Mouse (Mus musculus): ENCODE data around the gene Stk40.
A peak's percentile ranks its signal among the peaks of the same experiment; 100 is the strongest.

The Stk40 gene

DNA sequence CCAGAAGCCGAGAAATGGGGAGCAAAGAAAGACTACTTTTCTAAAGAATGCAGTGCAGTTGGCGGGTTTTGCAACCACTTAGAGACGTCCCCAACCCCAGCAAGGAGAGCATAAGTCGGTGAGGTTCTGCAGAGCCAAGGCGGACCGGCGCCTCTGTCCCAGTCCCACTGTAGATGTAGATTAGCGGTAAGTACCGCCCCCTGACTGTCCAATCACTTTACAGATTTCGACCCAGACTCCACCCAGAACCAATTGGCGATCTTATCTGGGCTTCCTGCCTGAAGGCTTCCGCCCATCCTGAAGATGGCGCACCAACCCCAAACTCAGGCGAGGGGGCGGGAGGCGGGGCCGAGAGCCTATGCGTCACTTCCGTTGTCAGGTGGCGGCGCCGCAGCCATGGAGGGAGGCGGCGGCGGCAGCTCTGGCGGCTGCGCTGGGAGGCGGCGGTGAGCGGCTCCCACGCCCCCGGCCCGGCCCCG lies at the start of gene Stk40:
TSS of gene Stk40 (plus strand) at position 368 of the 479 bp plus-strand sequence.
- DNase-seq (ENCODE audit: low read depth): peak; percentile 99

DNA sequence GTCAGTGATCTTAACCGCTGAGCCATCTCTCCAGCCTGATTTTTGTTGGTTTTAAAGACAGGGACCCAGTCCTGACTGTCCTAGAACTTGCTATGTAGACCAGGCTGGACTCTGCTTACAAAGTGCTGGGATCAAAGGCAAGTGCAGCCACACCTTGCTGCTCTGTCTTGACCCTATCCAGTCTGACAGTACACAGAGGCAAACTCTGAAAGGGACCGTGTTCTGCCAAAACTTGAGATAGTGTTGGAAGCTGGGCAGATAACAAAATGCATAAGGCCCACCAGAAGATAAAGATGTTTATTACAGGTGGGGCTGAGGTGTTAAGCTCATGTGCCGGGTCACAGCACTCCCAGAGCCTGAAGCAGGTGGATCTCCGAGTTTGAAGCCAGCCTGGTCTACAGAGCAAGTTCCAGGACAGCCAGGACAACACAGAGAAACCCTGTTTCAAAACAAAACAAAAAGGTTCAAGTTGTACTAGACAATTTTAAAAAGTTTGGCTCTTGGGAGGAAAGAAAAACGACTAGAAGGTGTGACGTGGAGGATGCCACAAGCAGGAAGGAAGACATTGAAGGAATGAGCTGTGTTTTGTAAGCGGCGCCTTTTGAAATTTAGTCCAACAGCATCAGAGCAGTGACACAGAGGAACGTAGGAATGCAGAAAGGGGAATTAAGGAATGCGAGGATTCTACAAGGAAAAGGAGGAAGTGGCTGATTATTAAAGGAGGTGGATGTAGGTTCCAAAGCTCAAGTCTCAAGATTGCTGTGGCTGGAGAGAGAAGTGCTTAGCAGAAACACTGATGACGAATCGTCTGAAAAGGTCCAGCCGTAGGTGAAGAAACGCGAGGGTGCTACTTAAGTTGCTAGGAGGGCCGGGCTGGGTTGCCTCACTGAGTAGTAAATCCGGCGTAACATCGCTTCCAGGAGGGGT lies 46.3 kb upstream of the Stk40 start:
- DNase-seq (ENCODE audit: low read depth): peak; percentile 66

DNA sequence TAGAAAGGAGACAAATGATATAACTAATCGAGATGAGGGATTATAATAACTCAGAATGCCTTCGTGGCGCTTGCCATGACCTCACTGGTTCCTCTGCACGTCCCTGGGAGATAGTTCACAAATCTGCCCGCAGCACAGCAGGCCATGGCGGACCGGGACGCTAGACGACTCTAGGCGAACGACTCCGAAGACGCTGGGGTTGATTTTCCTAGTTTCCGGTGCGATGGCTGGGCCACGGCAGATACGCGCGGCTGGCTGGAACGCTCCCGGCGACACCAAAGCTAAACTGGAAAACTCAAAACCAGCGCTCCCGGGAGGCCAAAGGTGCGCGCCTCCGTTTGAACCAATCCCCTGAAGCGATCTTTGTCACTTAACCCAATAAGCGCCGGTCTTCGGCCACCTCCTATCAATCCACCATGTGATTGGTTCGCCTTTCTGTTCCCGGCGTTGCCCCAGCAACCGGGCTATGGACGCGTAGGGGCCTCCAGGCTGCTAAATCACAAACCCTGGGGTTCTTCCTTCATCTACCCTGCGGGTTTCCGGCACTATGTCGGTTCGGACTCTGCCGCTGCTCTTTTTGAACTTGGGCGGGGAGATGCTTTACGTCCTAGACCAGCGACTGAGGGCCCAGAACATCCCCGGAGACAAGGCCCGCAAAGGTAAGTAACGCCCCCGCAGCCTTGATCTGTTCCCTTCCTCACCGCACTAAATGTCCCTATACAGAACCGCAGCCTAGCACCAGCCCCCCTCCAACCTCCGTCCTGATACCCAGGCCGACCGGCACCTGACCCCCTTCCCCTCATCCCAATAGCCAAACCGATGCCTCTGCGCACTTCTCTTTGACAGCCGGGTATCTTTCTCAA lies 45.4 kb upstream of the Stk40 start, which contains the start of gene Oscp1:
TSS of gene Oscp1 (plus strand) at position 432 of the 863 bp plus-strand sequence.
- DNase-seq (ENCODE audit: low read depth): peak; percentile 94

DNA sequence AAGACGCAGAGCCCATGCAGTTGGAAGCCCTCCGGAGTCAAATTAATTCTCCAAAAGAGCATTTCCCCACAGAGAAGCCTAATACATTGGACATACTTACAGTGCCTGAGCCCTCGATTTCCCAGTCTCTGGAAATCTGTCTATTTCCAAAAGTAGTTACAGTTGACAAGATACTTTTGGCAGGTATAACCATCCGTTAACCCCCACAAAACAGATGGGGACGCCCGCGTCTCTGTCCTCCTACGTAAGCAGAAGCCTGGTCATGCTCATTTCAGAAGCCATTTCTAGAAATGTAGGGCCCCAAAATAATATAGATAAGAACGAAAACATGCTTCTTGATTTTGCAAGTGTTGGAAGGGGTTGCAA lies 44.8 kb upstream of the Stk40 start:
- DNase-seq (ENCODE audit: low read depth): no peak

DNA sequence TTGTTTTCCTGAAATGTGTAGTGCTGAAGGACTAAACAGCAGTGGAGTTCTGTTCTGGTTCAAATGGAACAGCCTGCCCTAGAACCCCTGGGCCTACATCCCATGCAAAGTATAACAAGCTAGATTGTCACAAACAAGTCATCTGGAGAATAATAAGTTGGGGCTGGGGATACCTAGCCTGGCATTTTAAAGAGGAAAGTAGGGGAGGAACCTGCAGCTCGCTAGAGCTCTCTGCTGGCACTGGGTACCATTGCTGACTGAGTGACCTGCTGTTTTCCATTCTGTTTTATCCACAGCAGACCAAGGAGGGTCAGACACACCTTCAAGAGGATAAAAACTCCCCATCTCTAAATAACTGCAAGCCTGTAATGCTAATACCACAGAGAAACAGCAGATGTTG lies 40.9 kb upstream of the Stk40 start:
- peak; percentile 54 for DNase-seq (ENCODE audit: low read depth)

DNA sequence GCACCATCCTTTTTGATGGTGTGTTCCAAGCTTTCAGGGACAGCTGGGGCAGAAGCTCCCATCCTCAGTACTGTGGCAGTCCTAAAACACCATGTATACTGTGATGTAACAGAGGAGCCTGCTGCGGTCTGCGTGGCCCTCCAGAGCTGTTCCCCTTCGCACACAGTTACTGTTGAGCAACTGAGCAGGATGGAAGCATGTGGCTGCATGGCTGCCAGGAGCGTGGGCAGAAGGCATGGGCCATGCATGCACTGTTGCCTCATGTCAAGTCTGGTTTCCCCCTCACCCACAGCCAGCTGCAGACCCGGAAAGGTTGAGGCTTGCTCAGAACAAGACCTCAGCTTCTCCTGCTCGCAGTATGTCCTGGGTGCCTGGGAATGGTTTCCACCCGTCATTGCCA lies 38.5 kb upstream of the Stk40 start:
- peak; percentile 45 for DNase-seq (ENCODE audit: low read depth)

DNA sequence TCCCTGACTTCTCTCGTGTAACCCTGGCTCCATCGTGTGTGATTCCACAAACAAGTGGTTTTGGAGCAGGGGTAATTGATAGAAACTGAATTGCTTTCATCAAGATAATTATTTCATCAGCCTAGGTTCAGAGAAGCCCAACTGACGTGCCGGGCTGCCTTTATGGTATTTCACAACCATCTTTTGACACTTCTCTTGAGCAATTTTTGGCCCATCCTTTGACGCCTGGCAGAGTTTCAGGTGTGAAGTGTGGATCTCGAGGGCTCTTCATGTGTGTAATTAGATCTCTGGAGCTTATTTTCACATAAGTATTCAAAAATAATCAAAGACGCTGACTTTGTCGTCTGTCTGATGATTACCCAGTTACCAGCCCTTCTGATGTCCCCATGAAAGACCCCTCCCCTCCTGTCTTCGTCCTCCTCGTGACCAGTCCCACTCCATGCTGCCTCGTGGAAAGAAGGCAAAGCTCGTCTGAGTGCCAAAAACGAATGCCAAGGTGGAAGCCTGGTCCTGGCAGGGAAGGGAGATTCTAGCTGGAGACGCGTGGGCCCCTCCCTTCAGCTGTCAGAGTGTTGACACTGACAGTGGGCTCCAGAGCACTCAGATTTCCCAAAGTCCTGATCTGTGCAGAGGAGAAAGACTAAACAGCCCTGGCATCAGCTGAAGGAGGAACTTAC lies 36.2 kb upstream of the Stk40 start:
- DNase-seq (ENCODE audit: low read depth): peak; percentile 59

DNA sequence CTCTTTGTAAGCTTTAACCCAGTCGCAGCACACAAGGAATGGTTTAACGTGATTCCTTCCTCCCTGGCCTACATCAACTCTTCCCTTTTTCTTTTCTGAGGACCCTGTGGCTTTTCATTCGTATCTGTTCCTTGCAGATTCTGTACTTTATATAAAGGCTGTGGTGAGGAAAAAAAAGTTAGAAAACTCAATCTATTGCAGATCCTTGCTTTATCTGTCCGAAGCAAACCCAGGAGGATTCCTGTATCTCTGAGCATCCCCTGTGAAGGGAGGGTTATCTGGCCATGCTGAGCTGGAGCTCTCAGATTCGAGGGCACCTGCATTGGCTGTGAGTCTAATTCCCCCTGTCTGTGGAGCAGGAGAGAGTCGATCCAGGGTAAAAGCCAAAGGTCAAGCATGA lies 34.9 kb upstream of the Stk40 start:
- no peak for DNase-seq (ENCODE audit: low read depth)

DNA sequence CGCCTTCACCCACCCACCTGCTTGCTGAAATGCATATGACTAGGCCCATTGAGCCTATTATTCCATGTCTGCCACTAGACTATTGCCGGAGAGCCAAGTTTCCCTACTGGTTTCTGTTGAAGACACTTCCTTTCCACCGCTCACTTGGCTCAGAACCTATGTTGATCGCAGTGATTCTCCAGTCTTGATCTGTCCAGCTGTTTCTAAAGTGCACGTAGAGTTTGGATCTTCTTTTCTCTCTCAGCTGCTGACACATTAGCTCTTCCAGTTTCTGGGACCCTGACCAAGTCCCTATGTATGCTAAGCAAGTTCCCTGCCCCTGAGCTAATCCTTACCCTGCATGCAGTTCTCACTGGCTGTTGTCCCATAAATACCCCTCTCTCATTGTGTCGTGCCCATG lies 25.9 kb upstream of the Stk40 start:
- no peak for DNase-seq (ENCODE audit: low read depth)

DNA sequence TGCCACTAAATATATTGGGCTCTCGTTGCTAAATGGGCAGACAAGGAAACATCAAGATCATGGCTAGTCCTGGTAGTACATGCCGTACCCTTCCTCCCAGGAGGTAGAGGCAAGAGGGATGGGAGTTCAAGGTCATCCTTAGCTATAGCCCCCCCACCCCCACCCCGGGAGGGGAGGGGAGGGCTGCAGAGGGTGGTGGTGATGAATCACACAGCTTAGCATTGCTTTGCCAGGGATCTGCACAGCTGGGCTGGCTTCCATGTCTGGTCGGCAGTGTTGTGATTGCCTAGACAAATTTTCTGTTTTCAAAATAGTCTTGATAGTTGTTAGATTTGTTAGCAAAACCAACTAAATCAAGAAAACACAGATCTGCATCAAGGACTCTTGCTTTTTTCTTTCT lies 24.5 kb upstream of the Stk40 start:
- DNase-seq (ENCODE audit: low read depth): no peak

DNA sequence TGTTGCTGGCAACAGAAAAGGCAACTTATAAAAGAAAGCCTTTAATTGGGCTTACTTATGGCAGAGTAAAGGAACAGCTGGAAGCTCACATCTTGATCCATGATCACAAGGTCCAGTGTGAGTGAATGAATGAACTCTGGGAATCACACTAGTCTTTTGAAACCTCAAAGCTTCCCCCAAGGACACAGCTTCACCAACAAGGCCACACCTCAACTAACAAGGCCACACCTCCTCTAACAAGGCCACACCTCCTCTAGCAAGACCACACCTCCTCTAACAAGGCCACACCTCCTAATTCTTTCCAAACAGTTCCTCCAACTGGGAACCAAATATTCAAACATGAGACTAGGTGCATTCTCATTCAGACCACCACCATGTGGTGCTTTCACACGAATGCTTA lies 22.2 kb upstream of the Stk40 start:
- DNase-seq (ENCODE audit: low read depth): no peak

DNA sequence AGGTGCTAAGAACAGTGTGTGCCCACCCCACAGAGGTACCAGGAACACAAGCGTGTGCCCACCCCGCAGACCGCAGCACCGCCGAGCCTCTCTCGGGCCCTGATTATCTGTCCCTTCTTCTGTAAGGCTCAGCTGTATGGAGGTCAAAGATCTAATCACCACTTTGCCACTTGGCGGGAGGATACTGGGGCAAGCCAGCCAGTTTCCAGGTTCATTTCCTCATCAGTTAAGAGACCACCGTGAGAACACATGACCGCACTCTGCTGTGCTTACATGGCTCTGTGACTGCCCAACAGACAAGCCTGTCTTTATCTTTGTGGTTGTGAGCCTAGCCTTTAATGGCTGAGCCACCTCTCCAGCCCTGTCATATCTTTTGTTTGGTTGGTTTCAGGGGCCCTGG lies 20.7 kb upstream of the Stk40 start:
- peak; percentile 40 for DNase-seq (ENCODE audit: low read depth)

DNA sequence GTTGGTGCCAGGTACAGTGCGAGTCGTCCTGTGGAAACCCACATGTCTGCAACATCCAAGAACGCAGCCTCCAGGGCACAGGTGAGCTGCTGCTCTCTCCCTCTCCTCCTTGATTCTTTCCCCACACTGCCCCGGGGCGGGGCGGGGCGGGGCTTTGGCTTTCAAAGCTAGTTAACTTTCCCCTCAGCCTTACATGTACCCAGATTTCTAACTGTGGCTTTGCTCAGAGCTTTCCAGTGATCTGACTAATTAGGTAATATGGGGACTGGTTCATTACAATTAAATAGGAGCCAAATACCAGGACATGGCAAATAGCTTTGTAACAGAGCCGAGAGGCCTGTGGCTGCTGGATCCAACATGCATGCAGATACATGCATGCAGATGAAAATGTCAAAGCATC lies 19.4 kb upstream of the Stk40 start:
- no peak for DNase-seq (ENCODE audit: low read depth)

DNA sequence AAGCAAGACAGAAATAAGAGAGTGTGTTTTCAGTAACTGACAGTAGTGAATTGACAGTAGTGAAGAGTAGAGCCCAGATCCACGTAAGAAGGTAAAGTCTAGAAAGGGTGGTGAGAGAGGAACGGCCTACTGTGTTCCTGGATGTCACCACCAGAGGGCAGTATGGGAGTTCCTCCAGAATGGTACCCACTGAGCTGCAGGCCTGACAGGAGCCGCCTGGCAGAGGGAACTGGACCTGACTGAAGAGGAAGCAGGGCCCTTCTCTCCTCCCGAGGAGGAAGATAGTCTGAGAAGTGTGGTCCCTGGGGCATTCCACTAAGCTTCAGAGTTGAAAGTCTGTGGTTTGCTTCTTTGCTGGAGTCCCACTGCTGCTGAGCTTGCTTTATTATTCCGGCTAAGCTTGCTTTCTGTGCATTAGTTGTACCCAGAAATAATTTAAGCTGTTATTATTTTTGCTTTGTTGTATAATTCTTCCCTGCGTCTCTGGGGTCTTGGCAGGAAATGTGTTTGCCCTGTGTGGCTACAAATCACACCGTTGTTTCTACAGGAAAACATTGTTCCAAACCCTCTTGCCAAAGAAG lies 17.7 kb upstream of the Stk40 start:
- DNase-seq (ENCODE audit: low read depth): peak; percentile 90

DNA sequence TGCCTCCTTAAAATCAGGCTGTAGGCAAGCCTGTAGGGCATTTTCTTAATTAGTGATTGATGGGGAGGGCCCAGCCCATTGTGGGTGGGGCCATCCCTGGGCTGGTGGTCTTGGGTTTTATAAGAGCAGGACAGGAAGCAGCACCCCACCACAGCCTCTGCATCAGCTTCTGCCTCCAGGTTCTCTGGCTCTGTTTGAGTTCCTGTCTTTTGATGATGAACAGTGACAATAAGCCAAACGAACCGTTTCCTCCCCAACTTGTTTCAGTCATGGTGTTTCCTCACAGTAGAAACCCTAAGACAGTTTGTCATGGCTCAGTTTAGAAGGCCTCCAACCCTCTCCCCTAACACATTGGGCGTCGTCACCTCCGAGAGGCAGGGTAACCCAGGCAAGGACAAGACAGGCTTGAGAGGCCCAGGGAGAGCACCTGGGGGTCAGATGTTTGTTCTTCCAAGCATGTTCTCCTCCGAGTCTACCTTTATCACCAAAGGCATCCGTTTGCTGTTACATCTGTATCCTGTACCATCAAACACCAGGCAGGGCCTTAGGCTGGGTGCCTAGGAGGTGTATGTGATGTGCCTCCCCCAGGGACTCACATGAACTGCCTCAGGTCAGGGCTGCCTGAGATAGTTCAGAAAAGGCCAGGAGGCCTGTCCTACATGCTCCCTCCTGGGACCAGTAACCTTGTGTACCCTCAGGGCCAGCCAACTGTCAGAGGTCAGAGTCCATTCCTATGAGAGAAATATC lies 13.5 kb upstream of the Stk40 start:
- DNase-seq (ENCODE audit: low read depth): no peak

DNA sequence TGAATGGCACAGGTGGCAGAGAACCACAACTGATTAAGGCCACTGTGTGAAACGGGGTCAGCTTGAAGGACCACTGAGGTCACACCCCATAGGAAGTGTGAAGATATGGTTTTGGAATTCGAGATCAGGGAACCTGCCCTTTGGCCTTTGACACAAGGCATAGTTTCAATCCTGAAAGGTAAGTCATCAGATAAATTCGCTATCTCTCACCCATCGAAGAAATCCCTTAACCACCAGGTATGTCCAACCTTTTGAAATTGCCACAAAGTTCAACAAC lies 13.0 kb upstream of the Stk40 start:
- no peak for DNase-seq (ENCODE audit: low read depth)

DNA sequence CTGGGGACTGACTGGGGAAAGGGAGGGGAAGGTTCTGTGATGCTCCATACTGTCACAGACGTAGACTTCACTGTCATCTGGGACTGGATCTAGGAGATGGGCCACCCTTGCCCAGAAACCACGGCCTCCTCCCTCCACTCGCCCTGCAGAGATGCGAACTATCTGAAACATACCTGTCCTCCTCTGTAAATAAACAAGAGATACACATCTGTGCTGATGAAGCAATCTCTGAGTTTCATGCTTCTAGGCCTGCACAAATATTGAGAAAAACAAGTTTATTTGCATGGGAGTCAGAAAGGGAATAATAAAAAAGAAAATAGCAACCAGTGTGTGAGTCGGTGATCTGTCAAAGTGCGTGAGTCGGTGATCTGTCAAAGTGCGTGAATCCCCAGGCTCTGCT lies 11.9 kb upstream of the Stk40 start:
- DNase-seq (ENCODE audit: low read depth): no peak

DNA sequence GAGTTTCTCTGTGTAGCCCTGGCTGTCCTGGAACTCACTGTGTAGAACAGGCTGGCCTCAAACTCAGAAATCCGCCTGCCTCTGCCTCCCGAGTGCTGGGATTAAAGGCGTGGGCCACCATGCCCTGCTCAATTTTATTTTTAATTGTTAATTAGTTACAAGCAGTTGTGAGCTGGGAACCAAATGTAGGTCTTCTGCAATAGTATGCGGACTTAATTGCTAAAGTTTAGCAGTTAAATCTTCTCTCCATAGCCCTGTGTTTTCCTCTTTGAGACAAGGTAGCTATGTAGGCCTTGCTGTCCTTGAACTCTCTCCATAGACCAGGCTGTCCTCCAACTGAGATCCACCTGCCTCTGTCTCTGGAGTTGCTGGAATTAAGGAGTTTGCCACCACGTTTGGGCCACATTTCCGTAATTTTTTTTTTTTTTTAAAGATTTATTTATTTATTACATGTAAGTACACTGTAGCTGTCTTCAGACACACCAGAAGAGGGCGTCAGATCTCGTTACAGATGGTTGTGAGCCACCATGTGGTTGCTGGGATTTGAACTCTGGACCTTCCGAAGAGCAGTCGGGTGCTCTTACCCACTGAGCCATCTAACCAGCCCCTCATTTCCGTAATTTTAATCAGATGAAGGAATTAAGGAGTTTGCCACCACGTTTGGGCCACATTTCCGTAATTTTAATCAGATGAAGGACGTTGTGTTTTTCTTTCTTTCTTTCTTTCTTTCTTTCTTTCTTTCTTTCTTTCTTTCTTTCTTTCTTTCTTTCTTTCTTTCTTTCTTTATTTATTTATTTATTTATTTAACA lies 7.9 kb upstream of the Stk40 start:
- DNase-seq (ENCODE audit: low read depth): peak; percentile 61

DNA sequence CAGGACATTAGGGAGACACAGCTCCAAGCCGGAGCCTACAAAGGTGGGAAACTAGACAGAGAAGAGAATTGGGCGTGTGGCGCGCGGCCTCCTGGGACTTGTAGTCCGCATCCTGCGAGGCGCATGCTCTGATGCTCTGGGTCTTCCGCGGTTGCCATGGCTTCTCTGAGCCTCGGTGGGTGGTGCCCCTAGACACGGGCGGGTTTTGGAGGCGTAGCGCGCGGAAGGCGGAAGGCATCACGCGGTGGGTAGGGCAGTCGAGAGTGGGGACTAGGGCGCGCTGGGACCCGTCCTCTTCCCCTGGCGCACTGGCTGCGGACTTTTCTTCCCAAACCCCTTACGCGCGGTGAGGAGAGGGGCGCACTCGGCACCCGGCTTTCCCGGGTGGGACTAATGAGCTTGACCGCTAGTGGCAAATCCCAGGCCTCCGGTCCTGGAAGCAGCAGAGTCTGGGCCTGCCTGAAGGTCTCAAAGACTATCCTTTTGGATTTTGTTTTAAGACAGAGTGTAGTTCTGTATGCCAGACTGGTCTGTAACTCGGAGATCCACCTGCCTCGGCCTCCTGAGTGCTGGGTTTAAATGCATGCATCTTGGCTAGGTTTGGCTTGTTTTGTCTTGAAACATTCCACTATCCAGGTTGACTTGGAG lies 7.2 kb upstream of the Stk40 start, which contains the start of gene Lsm10:
TSS of gene Lsm10 (plus strand) at position 160 of the 648 bp plus-strand sequence.
- DNase-seq (ENCODE audit: low read depth): peak; percentile 97

DNA sequence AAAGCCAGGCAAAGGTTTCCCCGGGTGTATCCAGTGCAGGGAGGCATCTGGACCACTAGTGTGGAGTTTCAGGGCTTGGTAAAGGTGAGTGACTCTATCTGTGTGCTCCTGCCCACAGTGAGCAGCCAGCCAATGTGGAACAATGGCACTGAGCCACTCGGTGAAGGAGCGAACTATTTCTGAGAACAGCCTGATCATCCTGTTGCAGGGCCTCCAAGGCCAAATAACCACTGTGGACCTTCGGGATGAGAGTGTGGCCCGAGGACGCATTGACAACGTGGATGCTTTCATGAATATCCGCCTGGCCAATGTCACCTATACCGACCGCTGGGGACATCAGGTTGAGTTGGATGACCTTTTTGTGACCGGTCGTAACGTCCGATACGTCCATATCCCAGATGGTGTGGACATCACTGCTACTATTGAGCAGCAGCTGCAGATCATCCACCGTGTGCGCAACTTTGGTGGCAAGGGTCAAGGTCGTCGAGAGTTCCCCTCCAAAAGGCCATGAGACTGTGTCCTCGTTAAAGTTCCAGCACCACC lies 6.0 kb upstream of the Stk40 start:
- DNase-seq (ENCODE audit: low read depth): no peak
